Mouse (Mus musculus): ENCODE results near the gene Ank2. TPM values are rescaled to one million over a fixed set of nuclear protein-coding genes. Genes with fewer than 3 reads are reported as not detected.

Gene Ank2
- total RNA-seq, 2 experiments from 2014 or later: 0.50 TPM; not detected in 1

GRCm38 (mm10) chr3:127300790-127301189, 198.4 kb downstream of the Ank2 start:
- ATAC-seq (replicated peaks; ENCODE audit: poor library complexity): no peak

- no peak for ATAC-seq (replicated peaks; ENCODE audit: poor library complexity)
Measured at GRCm38 (mm10) chr3:127295921-127296320, 203.2 kb downstream of the Ank2 start.

GRCm38 (mm10) chr3:127294610-127295349, 204.4 kb downstream of the Ank2 start:
- ATAC-seq (replicated peaks; ENCODE audit: poor library complexity): no peak

- no peak for ATAC-seq (replicated peaks; ENCODE audit: poor library complexity)
Measured at GRCm38 (mm10) chr3:127294079-127294478, 205.1 kb downstream of the Ank2 start.

- no peak for ATAC-seq (replicated peaks; ENCODE audit: poor library complexity)
Measured at GRCm38 (mm10) chr3:127293479-127293874, 205.7 kb downstream of the Ank2 start.

GRCm38 (mm10) chr3:127292864-127293478, 206.2 kb downstream of the Ank2 start:
- ATAC-seq (replicated peaks; ENCODE audit: poor library complexity): peak; percentile 82

- ATAC-seq (replicated peaks; ENCODE audit: poor library complexity): no peak
Measured at GRCm38 (mm10) chr3:127282277-127282676, 216.9 kb downstream of the Ank2 start.

DNA sequence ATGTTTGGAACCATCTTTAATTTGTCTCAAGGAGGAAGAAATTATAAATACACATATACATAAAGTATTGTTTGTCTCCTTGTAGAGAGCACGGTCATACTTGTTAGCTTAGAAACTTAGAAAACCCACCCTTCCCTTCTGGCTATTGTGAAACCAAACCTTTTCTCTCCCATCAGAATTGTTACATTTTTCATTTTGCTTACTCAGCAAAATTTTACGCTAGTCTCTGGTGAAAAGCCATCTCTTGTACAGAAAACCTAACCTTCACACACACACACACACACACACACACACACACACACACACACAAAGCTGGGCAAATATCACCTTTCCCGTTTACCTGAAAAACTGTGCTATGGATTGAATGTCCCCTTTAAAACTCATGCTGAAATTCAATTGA, 217.8 kb downstream of the Ank2 start:
- ATAC-seq (replicated peaks; ENCODE audit: poor library complexity): no peak

GRCm38 (mm10) chr3:127280376-127280775, 218.8 kb downstream of the Ank2 start:
- ATAC-seq (replicated peaks; ENCODE audit: poor library complexity): no peak

DNA sequence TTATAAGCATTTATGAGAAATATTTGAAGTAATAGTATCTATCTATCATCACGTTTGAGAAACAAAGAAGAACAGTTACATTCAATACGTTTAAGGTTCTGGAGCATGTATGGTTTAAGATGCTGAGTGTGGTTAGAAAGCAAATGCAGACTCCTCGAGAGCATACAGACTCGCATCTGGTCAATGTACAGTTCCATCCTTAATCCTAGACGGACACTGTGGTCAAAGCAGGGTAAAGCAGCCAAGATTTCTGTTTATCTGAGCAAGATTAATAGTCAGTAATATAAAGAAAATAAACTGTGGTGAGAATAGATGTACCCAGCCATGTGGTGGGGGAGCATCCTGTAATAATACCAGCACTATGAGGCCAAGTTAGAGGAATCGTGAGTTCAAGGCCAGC, 223.2 kb downstream of the Ank2 start:
- no peak for ATAC-seq (replicated peaks; ENCODE audit: poor library complexity)

DNA sequence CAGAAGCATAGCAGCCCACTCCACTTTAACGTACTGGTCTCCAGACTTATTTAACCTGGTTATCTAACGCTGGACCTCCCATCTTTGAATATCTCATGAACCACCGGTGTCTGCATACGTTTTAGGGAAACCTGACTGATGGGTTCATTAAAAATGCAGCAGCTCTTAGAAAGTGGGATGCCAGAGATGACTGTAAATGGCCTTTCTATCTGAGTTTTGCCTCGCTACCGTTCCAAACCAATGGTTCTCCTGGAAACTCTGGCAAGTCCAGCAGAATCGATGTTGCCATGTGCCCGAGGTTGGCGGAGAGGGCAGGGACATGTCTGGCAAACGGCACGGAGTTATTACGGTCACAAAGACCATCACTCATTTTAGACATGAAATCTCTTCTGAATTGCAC, 226.3 kb downstream of the Ank2 start:
- ATAC-seq (replicated peaks; ENCODE audit: poor library complexity): no peak

- ATAC-seq (replicated peaks; ENCODE audit: poor library complexity): no peak
Measured at GRCm38 (mm10) chr3:127269616-127270015, 229.5 kb downstream of the Ank2 start.

DNA sequence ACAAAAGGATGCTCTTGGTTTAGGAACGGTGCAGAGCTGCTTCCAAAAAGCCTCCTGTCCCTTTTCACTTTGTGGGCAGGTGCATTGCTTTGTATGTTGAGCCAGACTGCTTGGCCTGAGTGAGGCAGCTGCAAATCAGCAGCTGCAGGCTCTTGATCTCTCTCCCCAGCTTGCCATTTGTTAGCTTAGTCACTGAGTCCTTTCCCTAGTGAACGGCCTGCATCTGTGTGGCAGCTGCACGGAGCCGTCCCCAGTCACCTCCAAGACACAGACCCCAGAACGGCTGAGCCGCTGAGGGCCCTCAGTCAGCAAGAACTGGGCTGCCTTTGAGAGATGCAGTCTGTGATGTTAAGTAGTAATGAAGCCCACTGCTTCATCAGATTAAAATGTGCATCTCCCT, 231.3 kb downstream of the Ank2 start:
- no peak for ATAC-seq (replicated peaks; ENCODE audit: poor library complexity)

- ATAC-seq (replicated peaks; ENCODE audit: poor library complexity): no peak
Measured at GRCm38 (mm10) chr3:127265732-127266131, 233.4 kb downstream of the Ank2 start.

DNA sequence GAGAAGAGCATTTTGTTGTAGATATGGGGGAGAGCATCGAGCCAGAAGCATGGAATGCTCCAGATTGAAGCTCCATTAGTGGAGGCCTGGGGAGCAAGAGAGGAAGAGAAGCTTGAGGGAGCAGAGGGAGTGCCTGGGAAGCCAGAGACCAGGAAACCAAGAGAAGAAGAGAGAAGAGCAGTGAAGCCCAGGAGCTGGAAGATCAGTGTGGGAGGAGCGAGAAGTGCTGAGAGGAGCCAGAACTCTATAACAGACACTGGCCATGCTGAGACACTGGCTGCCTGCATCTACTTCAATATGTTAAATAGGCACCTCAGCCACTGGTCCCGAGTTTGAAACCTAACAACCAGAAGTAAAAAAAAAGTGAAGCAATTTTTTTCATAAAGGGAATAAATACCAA, 234.0 kb downstream of the Ank2 start:
- no peak for ATAC-seq (replicated peaks; ENCODE audit: poor library complexity)

- no peak for ATAC-seq (replicated peaks; ENCODE audit: poor library complexity)
Measured at GRCm38 (mm10) chr3:127260786-127261166, 238.4 kb downstream of the Ank2 start.

- ATAC-seq (replicated peaks; ENCODE audit: poor library complexity): no peak
Measured at GRCm38 (mm10) chr3:127260007-127260785, 239.0 kb downstream of the Ank2 start.

DNA sequence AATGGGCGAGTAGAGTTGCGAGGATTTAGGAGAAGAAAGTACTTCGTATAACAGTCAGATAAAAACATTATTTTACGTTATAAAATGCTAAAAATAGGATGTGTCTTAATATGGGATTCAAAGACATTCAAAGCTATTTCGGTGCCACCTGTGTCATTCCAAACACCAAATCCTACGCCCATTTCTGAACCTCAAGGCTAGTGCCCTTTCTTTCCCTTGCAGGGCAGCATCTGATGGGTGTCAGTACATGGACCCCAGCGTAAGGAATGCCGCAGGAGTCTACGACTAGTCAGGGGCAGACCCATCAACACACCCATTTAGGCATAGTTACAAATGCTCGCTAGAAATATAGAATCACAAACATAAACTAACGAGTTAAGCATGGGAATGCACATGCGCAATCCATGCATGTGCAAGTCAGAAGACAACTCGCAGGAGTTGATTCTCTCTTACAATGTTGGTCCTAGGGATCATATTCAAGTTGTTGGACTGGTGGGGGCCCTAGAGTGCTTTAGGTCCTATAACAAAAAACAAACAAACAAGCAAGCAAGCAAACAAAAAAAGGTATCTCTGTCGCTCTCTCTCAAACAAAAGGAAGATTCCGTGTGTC, 240.6 kb downstream of the Ank2 start:
- ATAC-seq (replicated peaks; ENCODE audit: poor library complexity): no peak

DNA sequence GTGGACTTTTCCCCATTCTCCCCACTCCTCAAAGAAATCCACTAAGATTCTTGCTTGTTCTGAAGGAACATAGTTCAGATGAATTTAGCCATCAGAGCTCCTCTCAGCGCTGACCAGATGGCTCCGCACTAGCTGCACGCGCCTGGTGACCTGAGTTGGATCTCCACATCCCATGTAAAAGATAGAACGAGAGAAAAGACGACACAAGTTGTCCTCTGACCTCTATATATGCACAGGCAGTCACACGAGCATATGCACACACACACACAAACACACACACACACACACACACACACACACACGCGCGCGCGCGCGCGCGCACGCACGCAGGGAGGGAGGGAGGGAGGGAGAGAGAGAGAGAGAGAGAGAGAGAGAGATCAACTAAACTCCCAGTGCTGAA, 241.2 kb downstream of the Ank2 start:
- ATAC-seq (replicated peaks; ENCODE audit: poor library complexity): no peak

GRCm38 (mm10) chr3:127257279-127257925, 241.7 kb downstream of the Ank2 start:
- ATAC-seq (replicated peaks; ENCODE audit: poor library complexity): no peak

DNA sequence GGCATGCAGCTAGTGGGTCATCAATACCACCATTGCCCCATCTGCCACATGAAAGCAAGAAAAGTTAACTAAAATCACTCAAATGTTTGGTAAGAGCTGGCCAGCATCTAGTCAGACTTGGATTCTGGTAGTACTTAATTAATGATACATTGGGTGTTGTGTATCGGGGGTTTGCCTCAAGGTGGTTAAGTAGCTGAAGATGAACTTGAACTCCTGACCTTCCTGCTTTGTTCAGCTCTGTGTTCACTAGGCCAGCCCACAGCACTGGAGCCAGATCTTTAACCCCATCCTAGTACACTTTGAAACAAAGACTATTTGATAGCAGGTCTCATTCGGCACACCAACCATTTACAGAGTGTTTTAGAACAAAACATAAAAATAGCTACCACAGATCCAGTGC, 242.5 kb downstream of the Ank2 start:
- no peak for ATAC-seq (replicated peaks; ENCODE audit: poor library complexity)

Measured in megakaryocyte progenitor cell, adult 5-6 weeks (primary cell).